In genomic region chr3:14862654-14863021, GRCm38 (mm10) we compare ENCODE assay signal across 8 mouse cellular contexts. TPM values are rescaled to one million over a fixed set of nuclear protein-coding genes. Genes with fewer than 3 reads are reported as not detected.
DNase-seq lines count a peak whose midpoint lies in the region; ATAC-seq and TF ChIP-seq lines count a peak whose summit lies in the region.

No protein-coding gene starts in this region.

- TF ChIP-seq CTCF in kidney, postnatal 0 days (IDR thresholded peaks at IDR 0.05; ENCODE audit: low read depth), result no peak
- TF ChIP-seq CTCF in midbrain, postnatal 0 days (IDR thresholded peaks at IDR 0.05), result no peak

- no peaks in the 10 kb centered on the region for H3K36me3 ChIP-seq in heart, embryonic 16.5 days (ENCODE audit: control insufficient read depth, insufficient read depth)
- H3K36me3 ChIP-seq in embryonic facial prominence, embryonic 15.5 days, result no peaks in the 10 kb centered on the region
- no peaks in the 10 kb centered on the region for H3K36me3 ChIP-seq in kidney, postnatal 0 days (ENCODE audit: insufficient read depth, low read length)
- no peaks in the 10 kb centered on the region for H3K36me3 ChIP-seq in midbrain, postnatal 0 days (ENCODE audit: insufficient read depth, low read length)

- intact Hi-C loops in heart, postnatal 36 days (cut with DNase I), result no loop called here

- no peak for DNase-seq in heart, postnatal 36 days
- DNase-seq in kidney, postnatal 0 days (ENCODE audit: low spot score), result no peak
- no peak for DNase-seq in midbrain, postnatal 0 days (ENCODE audit: low spot score)
- DNase-seq in layer of hippocampus, adult 18-20 months (ENCODE audit: low spot score in 2 of 2), result no peak
- DNase-seq in lung, postnatal 25 days (ENCODE audit: low spot score), result no peak
- no peak for DNase-seq in T-cell, adult 2 months (ENCODE audit: low spot score)

- H3K9me3 ChIP-seq in heart, embryonic 16.5 days (replicated peaks; ENCODE audit: control insufficient read depth, low read length), result no peaks in the 10 kb centered on the region
- H3K9me3 ChIP-seq in embryonic facial prominence, embryonic 15.5 days (replicated peaks), result no peaks in the 10 kb centered on the region
- H3K9me3 ChIP-seq in kidney, postnatal 0 days (replicated peaks; ENCODE audit: low read length), result no peaks in the 10 kb centered on the region
- H3K9me3 ChIP-seq in midbrain, postnatal 0 days (ENCODE audit: low read length), result no peaks in the 10 kb centered on the region

- ATAC-seq in heart, embryonic 16.5 days (replicated peaks; ENCODE audit: extremely low read depth, insufficient read depth, low FRiP score), result no peak
- ATAC-seq in embryonic facial prominence, embryonic 15.5 days (ENCODE audit: insufficient number of reproducible peaks, low FRiP score, low TSS enrichment, low read depth), result peak; percentile 82; the same call in 1 of the 2 replicates
- peak; percentile 72; the same call in 1 of the 2 replicates for ATAC-seq in kidney, postnatal 0 days (replicated peaks; ENCODE audit: low FRiP score, low read depth)
- ATAC-seq in midbrain, postnatal 0 days (ENCODE audit: low FRiP score), result peak; percentile 75

- H3K4me1 ChIP-seq in heart, embryonic 16.5 days (ENCODE audit: control insufficient read depth, insufficient read depth, low read length), result peaks cover 9% of the 10 kb centered on the region
- H3K4me1 ChIP-seq in embryonic facial prominence, embryonic 15.5 days, result peaks cover 13% of the 10 kb centered on the region; the same call in 1 of the 2 replicates
- H3K4me1 ChIP-seq in kidney, postnatal 0 days (replicated peaks; ENCODE audit: insufficient read depth, low read length), result peaks cover 3% of the 10 kb centered on the region; the same call in 1 of the 2 replicates
- no peaks in the 10 kb centered on the region for H3K4me1 ChIP-seq in midbrain, postnatal 0 days (ENCODE audit: insufficient read depth, low read length)

- 2% methylated on average over 9 of the region's 9 CpGs for WGBS in heart, embryonic 16.5 days
- WGBS in embryonic facial prominence, embryonic 15.5 days, result under 1% methylated on average over 9 of the region's 9 CpGs
- 1% methylated on average over 9 of the region's 9 CpGs for WGBS in kidney, postnatal 0 days
- WGBS in midbrain, postnatal 0 days, result under 1% methylated on average over 9 of the region's 9 CpGs

- peak overlapping the region; percentile 45 for H3K4me3 ChIP-seq in heart, embryonic 16.5 days (ENCODE audit: low read length)
- H3K4me3 ChIP-seq in embryonic facial prominence, embryonic 15.5 days (replicated peaks), result peak overlapping the region; percentile 36
- peak overlapping the region; percentile 22 for H3K4me3 ChIP-seq in kidney, postnatal 0 days (replicated peaks; ENCODE audit: low read depth, low read length)
- peak overlapping the region; percentile 34 for H3K4me3 ChIP-seq in midbrain, postnatal 0 days (ENCODE audit: low read depth, low read length)

- no peak overlapping the region for H3K27ac ChIP-seq in heart, embryonic 16.5 days (ENCODE audit: low read length)
- no peak overlapping the region for H3K27ac ChIP-seq in embryonic facial prominence, embryonic 15.5 days (replicated peaks)
- H3K27ac ChIP-seq in kidney, postnatal 0 days, result no peak overlapping the region
- no peak overlapping the region for H3K27ac ChIP-seq in midbrain, postnatal 0 days (ENCODE audit: low read depth, low read length)

- H3K27me3 ChIP-seq in heart, embryonic 16.5 days (ENCODE audit: control insufficient read depth, insufficient read depth, low read length), result no peaks in the 10 kb centered on the region
- H3K27me3 ChIP-seq in embryonic facial prominence, embryonic 15.5 days, result no peaks in the 10 kb centered on the region
- no peaks in the 10 kb centered on the region for H3K27me3 ChIP-seq in kidney, postnatal 0 days (ENCODE audit: insufficient read depth, low read length)
- no peaks in the 10 kb centered on the region for H3K27me3 ChIP-seq in midbrain, postnatal 0 days (ENCODE audit: insufficient read depth, low read length)

- peak overlapping the region; percentile 73 for H3K4me2 ChIP-seq in heart, embryonic 16.5 days (ENCODE audit: low read depth, low read length)
- H3K4me2 ChIP-seq in embryonic facial prominence, embryonic 15.5 days (replicated peaks), result peak overlapping the region; percentile 64
- peak overlapping the region; percentile 67 for H3K4me2 ChIP-seq in kidney, postnatal 0 days (ENCODE audit: low read length)
- H3K4me2 ChIP-seq in midbrain, postnatal 0 days (ENCODE audit: low read depth, low read length, poor library complexity, severe bottlenecking), result peak overlapping the region; percentile 52

- H3K9ac ChIP-seq in heart, embryonic 16.5 days (ENCODE audit: low read length), result peak overlapping the region; percentile 26; the same call in 1 of the 2 replicates
- H3K9ac ChIP-seq in embryonic facial prominence, embryonic 15.5 days, result peak overlapping the region; percentile 28; the same call in 1 of the 2 replicates
- no peak overlapping the region for H3K9ac ChIP-seq in kidney, postnatal 0 days (ENCODE audit: low read depth, low read length)
- 0 out of 2 replicates have a peak overlapping the region, but pooled peaks have one; percentile 65 for H3K9ac ChIP-seq in midbrain, postnatal 0 days (replicated peaks; ENCODE audit: low read length, poor library complexity, severe bottlenecking)

RNA-seq across cellular contexts. Expression of gene Car3, which starts 0.7 kb away (rescaled TPM):
- polyA plus RNA-seq in heart, embryonic 16.5 days (2015; fragmentation: Nextera tagmentation; extraction: Ambion mirVana), result 5.4 and 9.1 TPM in 2 replicates
- total RNA-seq in heart, postnatal 36 days (2021), result 10 to 100 TPM in 1 of 2 experiments, 1 to 10 TPM in 1; 9.3 to 52.3 TPM
- 41.9 and 49.6 TPM in 2 replicates for polyA plus RNA-seq in embryonic facial prominence, embryonic 15.5 days (2015; fragmentation: Nextera tagmentation; extraction: Ambion mirVana)
- 4.8 and 8.2 TPM in 2 replicates for polyA plus RNA-seq in kidney, postnatal 0 days (2015; fragmentation: Nextera tagmentation; extraction: Ambion mirVana)
- total RNA-seq in midbrain, postnatal 0 days (2014; rRNA removed), result 0.99 and 1.3 TPM in 2 replicates
- polyA plus RNA-seq in midbrain, postnatal 0 days (2015; fragmentation: Nextera tagmentation; extraction: Ambion mirVana), result 1.7 and 2.5 TPM in 2 replicates
- under 1 TPM; 0.62 to 0.71 TPM for total RNA-seq in layer of hippocampus, adult 18-20 months (2021)

RNA-seq across cellular contexts. Expression of gene Car2, which starts 23.4 kb away (rescaled TPM):
- 39.5 and 59.6 TPM in 2 replicates for polyA plus RNA-seq in heart, embryonic 16.5 days (2015; fragmentation: Nextera tagmentation; extraction: Ambion mirVana)
- 1 to 10 TPM; 6.3 to 6.7 TPM for total RNA-seq in heart, postnatal 36 days (2021)
- 19.9 and 22.5 TPM in 2 replicates for polyA plus RNA-seq in embryonic facial prominence, embryonic 15.5 days (2015; fragmentation: Nextera tagmentation; extraction: Ambion mirVana)
- 206 and 224 TPM in 2 replicates for polyA plus RNA-seq in kidney, postnatal 0 days (2015; fragmentation: Nextera tagmentation; extraction: Ambion mirVana)
- total RNA-seq in midbrain, postnatal 0 days (2014; rRNA removed), result 31.9 and 50.1 TPM in 2 replicates
- polyA plus RNA-seq in midbrain, postnatal 0 days (2015; fragmentation: Nextera tagmentation; extraction: Ambion mirVana), result 32.4 and 38.1 TPM in 2 replicates
- 100 to 1,000 TPM; 152 to 187 TPM for total RNA-seq in layer of hippocampus, adult 18-20 months (2021)

RNA-seq across cellular contexts. Expression of gene Car1, which starts 54.5 kb away (rescaled TPM):
- polyA plus RNA-seq in heart, embryonic 16.5 days (2015; fragmentation: Nextera tagmentation; extraction: Ambion mirVana), result 0.12 TPM in 1 of 2 replicates, not detected in the other
- not detected for total RNA-seq in heart, postnatal 36 days (2021)
- 0.23 TPM in 1 of 2 replicates, not detected in the other for polyA plus RNA-seq in embryonic facial prominence, embryonic 15.5 days (2015; fragmentation: Nextera tagmentation; extraction: Ambion mirVana)
- 0.13 TPM in 1 of 2 replicates, not detected in the other for polyA plus RNA-seq in kidney, postnatal 0 days (2015; fragmentation: Nextera tagmentation; extraction: Ambion mirVana)
- not detected in 2 replicates for total RNA-seq in midbrain, postnatal 0 days (2014; rRNA removed)
- polyA plus RNA-seq in midbrain, postnatal 0 days (2015; fragmentation: Nextera tagmentation; extraction: Ambion mirVana), result 0.17 and 0.23 TPM in 2 replicates
- not detected for total RNA-seq in layer of hippocampus, adult 18-20 months (2021)
